Mouse (Mus musculus) hindbrain, postnatal 0 days (tissue): Measurements from ENCODE around the gene Sla2. TPM values are rescaled to one million over a fixed set of nuclear protein-coding genes. Genes with fewer than 3 reads are reported as not detected.
"Not testable (repeated sequence)": the region's sequence is repeated elsewhere in the genome, so short reads cannot be mapped to it uniquely, and the experiment has no call there.

Experiments used
- ATAC-seq: fragments of 200-750 bp; cut with Nextera tagmentation; 2 replicates; pipeline ENCODE4 v1.8.0; 2017; ENCODE audit warnings: mild to moderate bottlenecking, moderate TSS enrichment, moderate library complexity
- DNase-seq: peaks from one replicate; pipeline ENCODE4 v3.0.0-alpha.2; 2015; ENCODE audit warnings: low spot score
- H3K27ac ChIP-seq: fragments of 300-500 bp; sonication (generic); 2 replicates; pipeline ENCODE4 v1.5.1; 2014; ENCODE audit warnings: mild to moderate bottlenecking
- H3K27me3 ChIP-seq: fragments of 300-500 bp; sonication (generic); 2 replicates; pipeline ENCODE4 v1.6.1; 2014; ENCODE audit warnings: low read length, mixed read lengths; ENCODE audit not compliant: insufficient read depth
- H3K36me3 ChIP-seq: fragments of 300-500 bp; sonication (generic); 2 replicates; pipeline ENCODE4 v1.6.1; 2014; ENCODE audit warnings: low read length, mixed read lengths; ENCODE audit not compliant: insufficient read depth
- H3K4me1 ChIP-seq: fragments of 300-500 bp; sonication (generic); 2 replicates; pipeline ENCODE4 v1.6.1; 2014; ENCODE audit warnings: antibody characterized with exemption, low read length, mixed read lengths; ENCODE audit not compliant: insufficient read depth
- H3K4me2 ChIP-seq: fragments of 300-500 bp; sonication (generic); 2 replicates; pipeline ENCODE4 v1.6.1; 2014; ENCODE audit warnings: low read depth, mild to moderate bottlenecking, low read length, moderate library complexity, mixed read lengths
- H3K4me3 ChIP-seq: fragments of 300-500 bp; sonication (generic); 2 replicates; pipeline ENCODE4 v1.5.1; 2014; ENCODE audit warnings: low read length
- H3K9ac ChIP-seq: fragments of 300-500 bp; sonication (generic); replicated peaks from 2 replicates; pipeline ENCODE4 v1.6.1; 2014; ENCODE audit warnings: mild to moderate bottlenecking, low read length, moderate library complexity, mixed read lengths
- H3K9me3 ChIP-seq: fragments of 300-500 bp; sonication (generic); 2 replicates; pipeline ENCODE4 v1.6.1; 2016; ENCODE audit warnings: low read length, mixed read lengths
- CTCF ChIP-seq: IDR thresholded peaks from 2 replicates; pipeline ENCODE4 v1.5.1; 2016; ENCODE audit warnings: antibody characterized with exemption, control low read depth, low read depth
- WGBS: fragments of 180-500 bp; shearing (Covaris S2); extraction: QIAGEN DNeasy Blood & Tissue Kit; methylation state at CpG from one replicate; pipeline ENCODE4 v1.1.7; 2014; 5-methylcytosine and 5-hydroxymethylcytosine counted together
- polyA plus RNA-seq: library from polyadenylated mRNA; unstranded; fragments of >200 nt; fragmentation: Nextera tagmentation; extraction: Ambion mirVana; gene quantifications from 2 replicates; pipeline ENCODE4 v1.2.1, GENCODE M21; 2015
- total RNA-seq: library from RNA; depleted of rRNA; stranded (reverse); fragments of >200 nt; gene quantifications from 2 replicates; pipeline ENCODE4 v1.2.3, GENCODE M21; 2014

Sla2 gene
- total and polyA plus RNA-seq, 2 experiments from 2014 or later, result 0.13 TPM; not detected in 1

- WGBS, result 71% methylated on average over 4 of the region's 4 CpGs
- no peak overlapping the region for H3K27ac ChIP-seq
- no peaks in the 10 kb centered on the region for H3K9me3 ChIP-seq
- H3K27me3 ChIP-seq, result no peaks in the 10 kb centered on the region
- no peaks in the 10 kb centered on the region for H3K36me3 ChIP-seq
- no peak for ATAC-seq
- H3K4me2 ChIP-seq, result no peak overlapping the region
- DNase-seq, result no peak
- no peak for TF ChIP-seq CTCF
- H3K4me1 ChIP-seq, result no peaks in the 10 kb centered on the region
- H3K4me3 ChIP-seq, result no peak overlapping the region
- no peak overlapping the region for H3K9ac ChIP-seq
Measured at GRCm38 (mm10) chr2:156918562-156918961, 31.6 kb upstream of the Sla2 start.

GRCm38 (mm10) chr2:156916419-156917125 is 29.6 kb upstream of the Sla2 start:
- Histone ChIP-seq H3K4me2 (no peak overlapping the region), H3K4me1 (no peaks in the 10 kb centered on the region; the same call in 1 of the 2 replicates), H3K36me3 (no peaks in the 10 kb centered on the region), H3K9ac (no peak overlapping the region), H3K27ac (no peak overlapping the region), H3K4me3 (no peak overlapping the region), H3K27me3 (no peaks in the 10 kb centered on the region), H3K9me3 (no peaks in the 10 kb centered on the region)
- DNase-seq (no peak), ATAC-seq (no peak)
- no peak for TF ChIP-seq CTCF
- 76% methylated on average over 3 of the region's 3 CpGs for WGBS

- Histone ChIP-seq H3K9ac (no peak overlapping the region), H3K4me2 (no peak overlapping the region), H3K36me3 (no peaks in the 10 kb centered on the region), H3K9me3 (no peaks in the 10 kb centered on the region), H3K4me3 (no peak overlapping the region), H3K4me1 (no peaks in the 10 kb centered on the region; the same call in 1 of the 2 replicates), H3K27me3 (no peaks in the 10 kb centered on the region), H3K27ac (no peak overlapping the region)
- ATAC-seq (no peak), DNase-seq (no peak)
- 87% methylated on average over 3 of the region's 3 CpGs for WGBS
- TF ChIP-seq CTCF, result no peak
Measured at GRCm38 (mm10) chr2:156915559-156915958, 28.6 kb upstream of the Sla2 start.

- H3K9ac ChIP-seq, result no peak overlapping the region
- no peaks in the 10 kb centered on the region; the same call in 1 of the 2 replicates for H3K4me1 ChIP-seq
- H3K4me2 ChIP-seq, result no peak overlapping the region
- no peaks in the 10 kb centered on the region for H3K36me3 ChIP-seq
- no peaks in the 10 kb centered on the region for H3K9me3 ChIP-seq
- DNase-seq (peak; percentile 68), ATAC-seq (no peak)
- H3K27me3 ChIP-seq, result no peaks in the 10 kb centered on the region
- no peak overlapping the region for H3K4me3 ChIP-seq
- no peak for TF ChIP-seq CTCF
- WGBS, result 54% methylated on average over 5 of the region's 5 CpGs
- no peak overlapping the region for H3K27ac ChIP-seq
Measured at GRCm38 (mm10) chr2:156913191-156913590, 26.2 kb upstream of the Sla2 start.

- not testable (repeated sequence) for H3K4me3 ChIP-seq, H3K9me3 ChIP-seq, H3K4me2 ChIP-seq, H3K9ac ChIP-seq, H3K4me1 ChIP-seq, H3K27me3 ChIP-seq, DNase-seq, H3K36me3 ChIP-seq, H3K27ac ChIP-seq
- 35% methylated on average over 4 of the region's 4 CpGs for WGBS
- ATAC-seq, result peak; percentile 40; the same call in 1 of the 2 replicates
Measured at GRCm38 (mm10) chr2:156905931-156906330, 18.9 kb upstream of the Sla2 start.

GRCm38 (mm10) chr2:156904976-156905717 is 18.2 kb upstream of the Sla2 start:
- Histone ChIP-seq H3K9me3 (no peaks in the 10 kb centered on the region), H3K36me3 (no peaks in the 10 kb centered on the region), H3K27ac (no peak overlapping the region), H3K4me2 (no peak overlapping the region), H3K4me1 (no peaks in the 10 kb centered on the region), H3K4me3 (no peak overlapping the region), H3K9ac (no peak overlapping the region), H3K27me3 (no peaks in the 10 kb centered on the region)
- DNase-seq (peak; percentile 64), ATAC-seq (no peak)
- WGBS, result 34% methylated on average over 6 of the region's 6 CpGs
- TF ChIP-seq CTCF, result peak; percentile 82

GRCm38 (mm10) chr2:156903367-156903766 is 16.4 kb upstream of the Sla2 start:
- no peak overlapping the region for H3K4me3 ChIP-seq
- no peak for ATAC-seq
- no peak for DNase-seq
- H3K27ac ChIP-seq, result no peak overlapping the region
- no peaks in the 10 kb centered on the region for H3K9me3 ChIP-seq
- TF ChIP-seq CTCF, result peak; percentile 57
- H3K4me1 ChIP-seq, result no peaks in the 10 kb centered on the region
- 46% methylated on average over 2 of the region's 2 CpGs for WGBS
- no peaks in the 10 kb centered on the region for H3K36me3 ChIP-seq
- H3K9ac ChIP-seq, result no peak overlapping the region
- H3K27me3 ChIP-seq, result no peaks in the 10 kb centered on the region
- no peak overlapping the region for H3K4me2 ChIP-seq

GRCm38 (mm10) chr2:156902411-156902810 is 15.4 kb upstream of the Sla2 start:
- H3K27ac ChIP-seq, H3K4me2 ChIP-seq, H3K4me3 ChIP-seq, H3K27me3 ChIP-seq, DNase-seq, H3K9me3 ChIP-seq, H3K36me3 ChIP-seq, ATAC-seq, H3K9ac ChIP-seq, H3K4me1 ChIP-seq: not testable (repeated sequence)
- WGBS, result 59% methylated on average over 4 of the region's 4 CpGs
